Mouse (Mus musculus) spleen, postnatal 36 days (tissue): ENCODE data around the gene Gm10153.
"Not testable (repeated sequence)": the region's sequence is repeated elsewhere in the genome, so short reads cannot be mapped to it uniquely, and the experiment has no call there.

ENCODE experiments used
- DNase-seq, 2 experiments: peaks; one replicate each; pipeline ENCODE4 v3.0.0; 2022; ENCODE audit warnings: low spot score in 2 of 2, mixed read lengths in 1 of 2

The Gm10153 gene

DNA sequence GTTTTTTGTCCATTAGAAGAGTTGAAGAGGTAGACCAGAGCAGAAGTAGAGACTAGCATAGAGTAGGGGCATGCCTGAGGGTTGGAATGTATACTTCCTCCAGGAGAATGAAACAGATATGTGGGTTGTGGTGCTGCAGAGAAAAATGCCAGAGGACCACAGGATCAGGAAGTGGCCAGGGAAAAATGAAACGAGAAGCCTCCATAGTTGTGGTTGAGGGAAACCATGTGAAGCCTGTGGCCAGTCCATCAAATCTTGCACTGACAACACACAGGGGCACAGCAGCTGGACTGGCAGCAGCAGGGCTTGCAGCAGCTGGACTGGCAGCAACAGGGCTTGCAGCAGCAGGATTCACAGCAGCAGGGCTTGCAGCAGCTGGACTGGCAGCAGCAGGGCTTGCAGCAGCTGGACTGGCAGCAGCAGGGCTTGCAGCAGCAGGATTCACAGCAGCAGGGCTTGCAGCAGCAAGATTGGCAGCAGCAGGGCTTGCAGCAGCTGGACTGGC, 46.6 kb downstream of the Gm10153 start:
- not testable (repeated sequence) for DNase-seq

GRCm38 (mm10) chr7:142140696-142141095, 49.5 kb downstream of the Gm10153 start:
- DNase-seq: no peak
